Mouse (Mus musculus) lung, postnatal 0 days (tissue): ENCODE measurements around the gene Nkx2-5.

Source experiments
- CTCF ChIP-seq: IDR thresholded peaks from 2 replicates; pipeline ENCODE4 v1.5.1; 2016; ENCODE audit warnings: antibody characterized with exemption, mild to moderate bottlenecking
- EP300 ChIP-seq: IDR thresholded peaks from 2 replicates; pipeline ENCODE4 v1.6.1; 2016; ENCODE audit warnings: antibody characterized with exemption, mild to moderate bottlenecking, control low read depth

DNA sequence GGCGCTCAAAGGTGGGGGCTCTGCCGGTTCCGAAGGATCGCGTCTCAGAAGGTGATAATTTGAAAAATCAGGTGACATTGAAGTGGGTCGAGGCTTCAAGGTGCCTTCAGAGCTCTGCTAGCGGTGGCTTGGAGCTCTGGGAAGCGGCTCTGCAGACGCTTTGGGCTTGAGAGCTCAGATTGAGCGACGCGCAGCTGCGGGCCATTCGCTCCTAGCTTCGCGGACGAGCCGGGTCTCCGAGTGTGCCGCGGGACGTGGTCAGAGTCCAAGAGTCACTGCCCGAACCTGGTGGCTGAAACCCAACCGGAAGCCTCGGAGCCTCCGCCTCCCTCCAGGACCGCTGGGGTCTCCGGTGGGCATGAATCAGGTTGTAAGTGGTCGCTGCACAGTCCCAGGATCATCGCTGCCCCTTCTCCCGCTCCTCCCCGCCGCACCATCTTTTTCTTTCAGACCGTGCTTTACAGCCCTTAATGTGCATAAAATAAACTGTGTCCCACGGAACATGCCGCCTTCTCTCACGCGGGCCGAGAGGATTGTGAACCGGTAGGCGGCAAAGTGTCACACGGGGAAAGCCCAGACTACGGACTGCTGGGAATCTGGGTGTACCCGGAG, 5.0 kb upstream of the Nkx2-5 start:
- TF ChIP-seq CTCF: no peak
- TF ChIP-seq EP300: no peak
